Mouse (Mus musculus) liver, embryonic 15.5 days (tissue): Measurements from ENCODE around the gene Frmd5. TPM values are rescaled to one million over a fixed set of nuclear protein-coding genes. Genes with fewer than 3 reads are reported as not detected.

ENCODE experiments used
- ATAC-seq: fragments of 200-750 bp; cut with Nextera tagmentation; 2 replicates; pipeline ENCODE4 v1.8.0; 2017; ENCODE audit warnings: moderate number of reproducible peaks, mild to moderate bottlenecking, moderate library complexity; ENCODE audit not compliant: insufficient read depth
- H3K27ac ChIP-seq: fragments of 300-500 bp; sonication (generic); replicated peaks from 2 replicates; pipeline ENCODE4 v1.5.1; 2015; ENCODE audit warnings: mild to moderate bottlenecking, inconsistent platforms
- H3K27me3 ChIP-seq: fragments of 300-500 bp; sonication (generic); 2 replicates; pipeline ENCODE4 v1.6.1; 2015; ENCODE audit warnings: mild to moderate bottlenecking, inconsistent platforms
- H3K36me3 ChIP-seq: fragments of 300-500 bp; sonication (generic); replicated peaks from 2 replicates; pipeline ENCODE4 v1.6.1; 2015; ENCODE audit warnings: moderate library complexity, mild to moderate bottlenecking, inconsistent platforms
- H3K4me1 ChIP-seq: fragments of 300-500 bp; sonication (generic); replicated peaks from 2 replicates; pipeline ENCODE4 v1.6.1; 2015; ENCODE audit warnings: inconsistent platforms
- H3K4me2 ChIP-seq: fragments of 300-500 bp; sonication (generic); 2 replicates; pipeline ENCODE4 v1.6.1; 2015; ENCODE audit warnings: moderate library complexity, mild to moderate bottlenecking, inconsistent platforms
- H3K4me3 ChIP-seq: fragments of 300-500 bp; sonication (generic); replicated peaks from 2 replicates; pipeline ENCODE4 v1.5.1; 2015; ENCODE audit warnings: mild to moderate bottlenecking, inconsistent platforms
- H3K9ac ChIP-seq: fragments of 300-500 bp; sonication (generic); 2 replicates; pipeline ENCODE4 v1.6.1; 2015; ENCODE audit warnings: moderate library complexity, mild to moderate bottlenecking, inconsistent platforms
- H3K9me3 ChIP-seq: fragments of 300-500 bp; sonication (generic); replicated peaks from 2 replicates; pipeline ENCODE4 v1.6.1; 2016; ENCODE audit warnings: inconsistent platforms
- WGBS: fragments of 180-500 bp; shearing (Covaris S2); methylation state at CpG from one replicate; pipeline ENCODE4 v1.1.7; 2015; ENCODE audit warnings: mixed read lengths; ENCODE audit not compliant: insufficient replicate concordance; 5-methylcytosine and 5-hydroxymethylcytosine counted together
- polyA plus RNA-seq: library from polyadenylated mRNA; unstranded; fragments of >200 nt; fragmentation: Nextera tagmentation; extraction: Ambion mirVana; gene quantifications from 2 replicates; pipeline ENCODE4 v1.2.1, GENCODE M21; 2015

Gene Frmd5
- polyA plus RNA-seq = 0.08 and 0.13 TPM in 2 replicates

- Histone ChIP-seq H3K4me3 (peak within 1 kb of the TSS; percentile 60), H3K27me3 (peaks cover 73% of the 10 kb centered on the region), H3K27ac (no peak within 1 kb of the TSS), H3K4me2 (peak within 1 kb of the TSS; percentile 84), H3K9me3 (no peaks in the 10 kb centered on the region), H3K36me3 (no peaks in the 10 kb centered on the region), H3K9ac (no peak within 1 kb of the TSS), H3K4me1 (peaks cover 13% of the 10 kb centered on the region)
- WGBS = under 1% methylated on average over 35 of the region's 35 CpGs
- peak; percentile 95 for ATAC-seq
Observed at GRCm38 (mm10) chr2:121806959-121807653, at the start of gene Frmd5. Frmd5 (minus strand) TSS chr2:121807087.

- Histone ChIP-seq H3K27me3 (no peaks in the 10 kb centered on the region; the same call in 1 of the 2 replicates), H3K4me1 (no peaks in the 10 kb centered on the region), H3K4me3 (no peak overlapping the region), H3K27ac (no peak overlapping the region), H3K9ac (no peak overlapping the region), H3K36me3 (no peaks in the 10 kb centered on the region), H3K4me2 (no peak overlapping the region), H3K9me3 (no peaks in the 10 kb centered on the region)
- ATAC-seq = no peak
- WGBS = 57% methylated on average over 3 of the region's 3 CpGs
Observed at GRCm38 (mm10) chr2:121853974-121854373, 47.1 kb upstream of the Frmd5 start.

GRCm38 (mm10) chr2:121852045-121852444 is 45.2 kb upstream of the Frmd5 start:
- ATAC-seq = no peak

GRCm38 (mm10) chr2:121846050-121846449 is 39.2 kb upstream of the Frmd5 start:
- Histone ChIP-seq H3K36me3 (no peaks in the 10 kb centered on the region), H3K4me3 (no peak overlapping the region), H3K9ac (no peak overlapping the region), H3K27ac (no peak overlapping the region), H3K4me2 (no peak overlapping the region), H3K9me3 (no peaks in the 10 kb centered on the region), H3K27me3 (no peaks in the 10 kb centered on the region), H3K4me1 (no peaks in the 10 kb centered on the region)
- 40% methylated on average over 8 of the region's 8 CpGs for WGBS
- ATAC-seq = no peak

More at GRCm38 (mm10) chr2:121852045-121852444, 45.2 kb upstream of the Frmd5 start:
- Histone ChIP-seq H3K9me3 (no peaks in the 10 kb centered on the region), H3K36me3 (no peaks in the 10 kb centered on the region), H3K4me3 (no peak overlapping the region), H3K27ac (no peak overlapping the region), H3K4me1 (no peaks in the 10 kb centered on the region), H3K27me3 (no peaks in the 10 kb centered on the region), H3K4me2 (no peak overlapping the region), H3K9ac (no peak overlapping the region)
- 7% methylated on average over 2 of the region's 2 CpGs for WGBS

- 49% methylated on average over 3 of the region's 3 CpGs for WGBS
- Histone ChIP-seq H3K27me3 (no peaks in the 10 kb centered on the region), H3K9me3 (no peaks in the 10 kb centered on the region), H3K9ac (no peak overlapping the region), H3K4me3 (no peak overlapping the region), H3K36me3 (no peaks in the 10 kb centered on the region), H3K4me2 (no peak overlapping the region), H3K4me1 (no peaks in the 10 kb centered on the region), H3K27ac (no peak overlapping the region)
- ATAC-seq = no peak
Observed at GRCm38 (mm10) chr2:121842249-121842648, 35.4 kb upstream of the Frmd5 start.

- ATAC-seq = no peak
- H3K4me1 ChIP-seq = no peaks in the 10 kb centered on the region
- H3K4me3 ChIP-seq = no peak overlapping the region
- H3K36me3 ChIP-seq = no peaks in the 10 kb centered on the region
- H3K9ac ChIP-seq = no peak overlapping the region
- no peaks in the 10 kb centered on the region for H3K9me3 ChIP-seq
- H3K4me2 ChIP-seq = no peak overlapping the region
- 74% methylated on average over 3 of the region's 3 CpGs for WGBS
- H3K27me3 ChIP-seq = no peaks in the 10 kb centered on the region
- H3K27ac ChIP-seq = no peak overlapping the region
Observed at GRCm38 (mm10) chr2:121841453-121841852, 34.6 kb upstream of the Frmd5 start.

- Histone ChIP-seq H3K27ac (no peak overlapping the region), H3K4me3 (no peak overlapping the region), H3K9me3 (no peaks in the 10 kb centered on the region), H3K27me3 (no peaks in the 10 kb centered on the region), H3K4me2 (no peak overlapping the region), H3K4me1 (no peaks in the 10 kb centered on the region), H3K9ac (no peak overlapping the region), H3K36me3 (no peaks in the 10 kb centered on the region)
- no peak for ATAC-seq
- WGBS = 40% methylated on average over 3 of the region's 3 CpGs
Observed at GRCm38 (mm10) chr2:121834926-121835325, 28.0 kb upstream of the Frmd5 start.

GRCm38 (mm10) chr2:121832484-121832894 is 25.6 kb upstream of the Frmd5 start:
- 8% methylated on average over 5 of the region's 5 CpGs for WGBS
- Histone ChIP-seq H3K36me3 (no peaks in the 10 kb centered on the region), H3K4me2 (no peak overlapping the region), H3K4me3 (no peak overlapping the region), H3K9ac (no peak overlapping the region), H3K9me3 (no peaks in the 10 kb centered on the region), H3K4me1 (no peaks in the 10 kb centered on the region), H3K27me3 (no peaks in the 10 kb centered on the region), H3K27ac (no peak overlapping the region)
- ATAC-seq = no peak

- Histone ChIP-seq H3K36me3 (no peaks in the 10 kb centered on the region), H3K4me3 (no peak overlapping the region), H3K27ac (no peak overlapping the region), H3K9me3 (no peaks in the 10 kb centered on the region), H3K4me2 (no peak overlapping the region), H3K4me1 (no peaks in the 10 kb centered on the region), H3K27me3 (no peaks in the 10 kb centered on the region), H3K9ac (no peak overlapping the region)
- ATAC-seq = no peak
- WGBS = 63% methylated on average over 3 of the region's 3 CpGs
Observed at GRCm38 (mm10) chr2:121828411-121828810, 21.5 kb upstream of the Frmd5 start.

GRCm38 (mm10) chr2:121826189-121826588 is 19.3 kb upstream of the Frmd5 start:
- H3K4me2 ChIP-seq = no peak overlapping the region

GRCm38 (mm10) chr2:121824653-121825052 is 17.8 kb upstream of the Frmd5 start:
- no peaks in the 10 kb centered on the region for H3K4me1 ChIP-seq

More at GRCm38 (mm10) chr2:121826189-121826588, 19.3 kb upstream of the Frmd5 start:
- Histone ChIP-seq H3K9me3 (no peaks in the 10 kb centered on the region), H3K4me1 (no peaks in the 10 kb centered on the region), H3K36me3 (no peaks in the 10 kb centered on the region), H3K27me3 (no peaks in the 10 kb centered on the region), H3K4me3 (no peak overlapping the region), H3K27ac (no peak overlapping the region), H3K9ac (no peak overlapping the region)
- WGBS = 55% methylated on average over 2 of the region's 2 CpGs
- ATAC-seq = no peak

GRCm38 (mm10) chr2:121821787-121822186 is 14.9 kb upstream of the Frmd5 start:
- Histone ChIP-seq H3K27me3 (no peaks in the 10 kb centered on the region), H3K27ac (no peak overlapping the region), H3K9ac (no peak overlapping the region), H3K36me3 (no peaks in the 10 kb centered on the region), H3K4me1 (no peaks in the 10 kb centered on the region), H3K4me2 (no peak overlapping the region), H3K4me3 (no peak overlapping the region), H3K9me3 (no peaks in the 10 kb centered on the region)
- 71% methylated on average over 7 of the region's 7 CpGs for WGBS
- no peak for ATAC-seq

More at GRCm38 (mm10) chr2:121824653-121825052, 17.8 kb upstream of the Frmd5 start:
- Histone ChIP-seq H3K4me3 (no peak overlapping the region), H3K9me3 (no peaks in the 10 kb centered on the region), H3K27me3 (no peaks in the 10 kb centered on the region), H3K9ac (no peak overlapping the region), H3K27ac (no peak overlapping the region), H3K4me2 (no peak overlapping the region), H3K36me3 (no peaks in the 10 kb centered on the region)
- WGBS = 34% methylated on average over 5 of the region's 5 CpGs
- no peak for ATAC-seq
